Mouse (Mus musculus) ES-Bruce4 (cell line): Measurements from ENCODE around the gene Cdh4.

Experiments used
- CTCF ChIP-seq: IDR thresholded peaks from one replicate; pipeline ENCODE4 v1.8.1; 2011; ENCODE audit warnings: low read depth, low read length
- EP300 ChIP-seq: IDR thresholded peaks from 2 replicates; pipeline ENCODE4 v1.6.1; 2011; ENCODE audit warnings: low read depth, low read length; ENCODE audit not compliant: insufficient read depth
- POLR2A ChIP-seq: IDR thresholded peaks from one replicate; pipeline ENCODE4 v1.8.1; 2011; ENCODE audit warnings: low read length; ENCODE audit not compliant: insufficient read depth

DNA sequence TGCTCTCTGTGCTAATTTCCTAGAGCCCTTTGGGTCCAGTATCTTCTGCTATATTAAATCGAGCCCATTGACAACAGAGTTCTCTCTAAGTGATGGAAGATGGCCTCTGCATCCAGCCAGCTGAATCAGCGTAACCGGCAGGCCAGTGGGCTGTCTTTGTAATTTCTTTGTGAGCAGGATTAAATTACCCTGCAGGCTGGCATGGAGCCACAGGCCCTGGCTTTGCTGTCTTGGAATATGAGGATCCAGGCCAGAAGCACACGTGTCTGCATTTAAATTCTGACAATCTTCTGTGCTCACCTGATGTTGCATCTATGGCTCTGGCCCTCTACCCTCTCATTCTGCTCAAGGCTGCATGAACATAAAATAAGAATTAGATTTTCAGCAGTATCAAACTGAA is 17.0 kb downstream of the Cdh4 start:
- TF ChIP-seq CTCF (no peak), EP300 (no peak), POLR2A (no peak)
